Mouse (Mus musculus): Measurements from ENCODE around the gene Gm10118. TPM values are rescaled to one million over a fixed set of nuclear protein-coding genes. Genes with fewer than 3 reads are reported as not detected.

Gm10118 gene
- polyA plus RNA-seq, 1 experiment from 2014 or later, result 0.08 TPM

DNA sequence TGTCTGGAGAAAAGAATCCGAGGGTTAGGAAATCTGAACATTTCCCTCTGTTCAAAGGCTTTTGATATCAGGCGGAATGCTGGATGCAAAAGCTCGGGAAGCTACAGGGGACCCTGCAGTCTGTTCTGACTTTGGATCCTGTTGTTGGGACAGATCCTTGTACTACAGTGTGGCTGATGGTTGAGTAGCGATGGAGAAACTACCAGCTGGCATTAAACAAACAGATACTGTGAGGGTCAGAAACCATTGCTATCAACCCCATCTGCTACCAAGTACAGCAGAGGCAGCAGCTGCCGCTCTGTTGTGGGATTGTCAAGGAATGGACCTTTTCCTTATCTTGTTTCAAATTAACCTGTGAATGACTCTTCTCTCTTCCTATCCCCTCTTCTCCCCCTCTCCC is 6.7 kb upstream of the Gm10118 start:
- Histone ChIP-seq H3K4me1 (replicated peaks; ENCODE audit: control insufficient read depth, insufficient read depth, low read length) (no peaks in the 10 kb centered on the region), H3K27me3 (replicated peaks; ENCODE audit: control insufficient read depth, insufficient read depth, low read length) (no peaks in the 10 kb centered on the region), H3K9me3 (ENCODE audit: control insufficient read depth) (no peaks in the 10 kb centered on the region), H3K4me3 (ENCODE audit: low read depth, low read length) (no peak overlapping the region), H3K36me3 (ENCODE audit: control insufficient read depth, insufficient read depth) (no peaks in the 10 kb centered on the region), H3K9ac (ENCODE audit: low read depth, low read length) (no peak overlapping the region), H3K4me2 (replicated peaks; ENCODE audit: low read depth) (no peak overlapping the region), H3K27ac (ENCODE audit: low read depth, low read length) (no peak overlapping the region)
- ATAC-seq, result no peak
- WGBS, result 65% methylated on average over 5 of the region's 5 CpGs
- TF ChIP-seq CTCF (IDR thresholded peaks at IDR 0.05; ENCODE audit: low read depth), result no peak

DNA sequence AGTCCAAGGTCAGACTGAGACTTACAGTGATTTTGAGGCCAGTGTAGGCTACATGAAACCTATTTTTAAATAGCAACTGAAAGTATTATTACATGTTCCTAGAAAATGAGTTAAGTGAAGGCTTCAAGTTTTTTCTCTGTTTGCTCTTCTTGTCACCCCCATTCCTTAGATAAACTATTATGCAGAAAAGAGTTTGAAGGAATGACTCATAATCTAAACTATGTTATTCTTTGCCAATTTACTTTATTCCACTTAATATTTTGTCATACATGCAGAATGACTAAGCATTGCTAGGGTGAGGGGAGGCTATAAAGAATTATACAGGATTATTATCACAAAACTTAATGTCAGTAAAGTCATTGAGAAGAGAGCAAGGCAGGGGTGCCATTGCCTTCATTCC is 18.4 kb downstream of the Gm10118 start:
- no peak overlapping the region for H3K9ac ChIP-seq (ENCODE audit: low read depth, low read length)
- ATAC-seq, result no peak
- H3K27me3 ChIP-seq (replicated peaks; ENCODE audit: control insufficient read depth, insufficient read depth, low read length), result no peaks in the 10 kb centered on the region
- no peaks in the 10 kb centered on the region for H3K9me3 ChIP-seq (ENCODE audit: control insufficient read depth)
- no peak overlapping the region for H3K4me2 ChIP-seq (replicated peaks; ENCODE audit: low read depth)
- TF ChIP-seq CTCF (IDR thresholded peaks at IDR 0.05; ENCODE audit: low read depth), result no peak
- H3K36me3 ChIP-seq (ENCODE audit: control insufficient read depth, insufficient read depth), result no peaks in the 10 kb centered on the region
- H3K4me3 ChIP-seq (ENCODE audit: low read depth, low read length), result no peak overlapping the region
- no peak overlapping the region for H3K27ac ChIP-seq (ENCODE audit: low read depth, low read length)
- no peaks in the 10 kb centered on the region for H3K4me1 ChIP-seq (replicated peaks; ENCODE audit: control insufficient read depth, insufficient read depth, low read length)

DNA sequence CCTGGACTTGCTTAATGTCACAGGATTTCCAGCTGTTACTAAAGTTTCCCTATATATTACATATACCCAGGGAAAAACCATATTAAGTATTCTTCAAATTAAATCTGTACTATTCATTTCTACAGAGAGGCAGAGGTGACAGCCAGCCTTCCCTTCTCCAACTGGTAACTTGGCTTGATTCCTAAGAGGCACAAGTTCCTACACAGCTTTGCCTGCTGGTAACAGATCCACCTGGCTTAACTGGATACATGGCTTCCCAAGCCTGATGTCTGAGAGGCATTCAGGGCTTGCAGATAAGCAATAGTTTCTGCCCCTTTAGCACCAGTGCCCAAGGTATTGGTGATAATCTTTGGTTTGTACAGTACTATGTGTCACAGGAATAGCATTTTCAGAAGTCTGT is 27.3 kb downstream of the Gm10118 start:
- H3K27me3 ChIP-seq (replicated peaks; ENCODE audit: control insufficient read depth, insufficient read depth, low read length), result no peaks in the 10 kb centered on the region
- ATAC-seq, result no peak
- TF ChIP-seq CTCF (IDR thresholded peaks at IDR 0.05; ENCODE audit: low read depth), result no peak

DNA sequence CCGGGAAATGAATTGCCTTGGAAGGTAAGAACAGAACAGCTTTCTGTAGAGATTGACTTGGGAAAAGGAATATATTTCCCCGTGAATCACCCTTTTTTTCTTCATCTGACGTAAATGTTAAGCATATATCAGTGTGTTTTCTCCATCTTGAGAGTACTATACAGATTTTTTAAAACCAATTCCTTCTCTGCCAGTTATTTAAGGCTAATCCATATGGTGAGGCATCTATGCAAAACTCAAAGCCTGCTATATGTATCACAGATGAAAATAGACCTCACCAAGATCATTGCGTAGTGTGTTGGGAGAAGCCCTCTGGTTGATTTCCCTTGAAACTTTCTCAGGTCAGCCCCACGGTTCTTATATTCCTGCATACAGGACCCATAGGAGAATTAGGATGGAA is 32.6 kb downstream of the Gm10118 start:
- H3K27ac ChIP-seq (ENCODE audit: low read depth, low read length), result no peak overlapping the region
- no peak for ATAC-seq
- H3K4me1 ChIP-seq (replicated peaks; ENCODE audit: control insufficient read depth, insufficient read depth, low read length), result no peaks in the 10 kb centered on the region
- no peak for TF ChIP-seq CTCF (IDR thresholded peaks at IDR 0.05; ENCODE audit: low read depth)
- no peak overlapping the region for H3K9ac ChIP-seq (ENCODE audit: low read depth, low read length)
- no peaks in the 10 kb centered on the region for H3K27me3 ChIP-seq (replicated peaks; ENCODE audit: control insufficient read depth, insufficient read depth, low read length)
- H3K9me3 ChIP-seq (ENCODE audit: control insufficient read depth), result no peaks in the 10 kb centered on the region
- WGBS, result 89% methylated on average over 5 of the region's 5 CpGs
- no peaks in the 10 kb centered on the region for H3K36me3 ChIP-seq (ENCODE audit: control insufficient read depth, insufficient read depth)
- no peak overlapping the region for H3K4me3 ChIP-seq (ENCODE audit: low read depth, low read length)
- H3K4me2 ChIP-seq (replicated peaks; ENCODE audit: low read depth), result no peak overlapping the region

More for the DNA sequence above, 27.3 kb downstream of the Gm10118 start:
- Histone ChIP-seq H3K9me3 (ENCODE audit: control insufficient read depth) (no peaks in the 10 kb centered on the region), H3K4me2 (replicated peaks; ENCODE audit: low read depth) (no peak overlapping the region), H3K36me3 (ENCODE audit: control insufficient read depth, insufficient read depth) (no peaks in the 10 kb centered on the region), H3K4me3 (ENCODE audit: low read depth, low read length) (no peak overlapping the region), H3K4me1 (replicated peaks; ENCODE audit: control insufficient read depth, insufficient read depth, low read length) (no peaks in the 10 kb centered on the region), H3K9ac (ENCODE audit: low read depth, low read length) (no peak overlapping the region), H3K27ac (ENCODE audit: low read depth, low read length) (no peak overlapping the region)

DNA sequence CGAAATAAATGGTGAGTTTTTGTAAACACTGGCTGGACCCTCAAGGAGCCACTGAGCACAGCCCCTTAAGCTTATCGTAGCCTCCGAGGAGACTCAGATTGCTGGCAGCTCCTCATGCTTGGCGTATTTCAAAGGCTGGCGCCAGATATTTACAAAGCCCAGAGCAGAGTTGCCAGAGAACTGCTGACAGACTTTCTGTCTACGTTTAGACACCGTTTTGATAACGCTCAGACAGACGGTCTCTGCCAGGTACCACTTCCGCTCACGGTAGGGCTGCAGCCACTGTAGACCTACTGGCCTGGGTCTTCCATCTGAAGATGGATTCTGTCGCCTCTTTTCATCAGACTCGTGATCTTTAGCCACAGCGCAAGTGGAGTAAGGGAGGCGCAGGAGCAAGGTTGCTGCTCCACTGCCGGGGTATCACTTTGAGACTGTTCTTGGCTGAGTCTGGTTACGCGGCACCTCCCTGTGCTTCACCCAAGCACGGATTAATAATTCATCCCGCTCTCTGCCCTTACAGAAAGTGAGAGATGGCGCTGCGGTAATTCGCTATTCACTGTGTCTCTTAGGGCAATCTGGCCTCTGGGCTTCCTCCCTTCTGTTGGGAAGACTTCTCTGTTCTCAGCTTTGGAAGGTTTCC is 40.7 kb downstream of the Gm10118 start:
- Histone ChIP-seq H3K9ac (ENCODE audit: low read depth, low read length) (no peak overlapping the region), H3K36me3 (ENCODE audit: control insufficient read depth, insufficient read depth) (no peaks in the 10 kb centered on the region), H3K9me3 (ENCODE audit: control insufficient read depth) (no peaks in the 10 kb centered on the region), H3K4me1 (replicated peaks; ENCODE audit: control insufficient read depth, insufficient read depth, low read length) (no peaks in the 10 kb centered on the region), H3K27ac (ENCODE audit: low read depth, low read length) (no peak overlapping the region), H3K27me3 (replicated peaks; ENCODE audit: control insufficient read depth, insufficient read depth, low read length) (no peaks in the 10 kb centered on the region), H3K4me2 (replicated peaks; ENCODE audit: low read depth) (no peak overlapping the region; the same call in 1 of the 2 replicates), H3K4me3 (ENCODE audit: low read depth, low read length) (no peak overlapping the region)
- no peak for TF ChIP-seq CTCF (IDR thresholded peaks at IDR 0.05; ENCODE audit: low read depth)
- whole genome bisulfite sequencing, result 69% methylated on average over 23 of the region's 23 CpGs
- ATAC-seq, result no peak

DNA sequence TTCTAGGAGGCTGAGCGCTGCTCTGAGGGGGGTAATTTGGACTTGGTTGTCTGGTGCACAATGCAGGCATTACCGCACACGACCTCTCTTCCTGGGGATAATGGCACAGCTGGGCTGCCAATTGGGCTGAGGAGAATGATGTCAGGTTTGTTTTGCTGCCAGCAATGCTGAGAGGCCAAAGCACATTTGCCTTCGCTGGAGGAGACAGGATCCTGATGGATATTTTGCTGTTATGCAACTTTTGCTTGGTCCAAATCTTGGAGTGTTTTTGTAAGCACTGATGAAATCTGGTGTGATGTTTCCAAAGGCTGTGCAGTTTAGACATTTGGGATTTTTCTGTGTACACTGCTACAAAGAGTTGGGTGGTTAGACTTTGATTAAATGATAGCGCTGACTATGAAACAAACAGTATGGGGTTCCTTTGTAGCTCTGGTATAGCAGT is 46.8 kb downstream of the Gm10118 start:
- no peaks in the 10 kb centered on the region for H3K9me3 ChIP-seq (ENCODE audit: control insufficient read depth)
- no peaks in the 10 kb centered on the region for H3K36me3 ChIP-seq (ENCODE audit: control insufficient read depth, insufficient read depth)
- no peak for ATAC-seq
- no peak overlapping the region for H3K4me3 ChIP-seq (ENCODE audit: low read depth, low read length)
- no peak overlapping the region for H3K9ac ChIP-seq (ENCODE audit: low read depth, low read length)
- no peak for TF ChIP-seq CTCF (IDR thresholded peaks at IDR 0.05; ENCODE audit: low read depth)
- H3K4me1 ChIP-seq (replicated peaks; ENCODE audit: control insufficient read depth, insufficient read depth, low read length), result no peaks in the 10 kb centered on the region
- no peak overlapping the region for H3K27ac ChIP-seq (ENCODE audit: low read depth, low read length)
- WGBS, result 72% methylated on average over 5 of the region's 5 CpGs
- H3K27me3 ChIP-seq (replicated peaks; ENCODE audit: control insufficient read depth, insufficient read depth, low read length), result no peaks in the 10 kb centered on the region
- no peak overlapping the region for H3K4me2 ChIP-seq (replicated peaks; ENCODE audit: low read depth)

Other genes with a start within 250 kb of the Gm10118 start
- 1.4 and 1.6 TPM in 2 replicates for gene Lrrtm3, start 162.8 kb upstream of the Gm10118 start, polyA plus RNA-seq (2015; fragmentation: Nextera tagmentation; extraction: Ambion mirVana)

Data from intestine, postnatal 0 days (tissue).